Mouse (Mus musculus): ENCODE results near the gene Ranbp17.
A peak's percentile ranks its signal among the peaks of the same experiment; 100 is the strongest.

Gene Ranbp17

DNA sequence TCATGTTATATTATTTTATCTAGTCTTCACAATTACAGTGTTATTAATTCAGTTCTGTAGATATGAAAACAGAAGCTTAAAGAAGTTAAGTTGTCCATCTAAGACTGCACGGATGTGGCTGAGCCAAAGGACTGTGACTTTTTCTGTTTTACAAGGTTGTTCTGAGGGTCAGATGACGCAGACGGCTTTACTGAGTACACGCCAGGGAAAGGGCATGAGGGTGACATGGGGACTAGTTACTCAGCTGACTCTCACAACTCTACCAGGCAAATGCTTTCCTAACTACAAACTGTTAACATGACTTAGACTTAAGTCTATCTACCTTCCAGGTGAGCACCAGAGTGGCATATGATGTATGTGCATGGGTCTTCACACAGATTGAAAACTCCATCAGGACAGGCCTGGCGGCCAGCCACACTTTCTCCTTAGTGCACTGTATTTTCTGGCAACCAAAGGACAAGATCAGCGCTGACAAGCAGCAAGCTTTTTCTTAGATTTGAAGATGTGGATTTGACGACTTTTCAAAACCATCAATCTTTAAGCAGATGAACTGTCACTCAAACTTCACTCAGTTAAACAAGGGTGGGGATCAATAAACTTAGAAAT, 194.4 kb downstream of the Ranbp17 start:
- no peak for TF ChIP-seq CTCF (conservative IDR thresholded peaks at IDR 0.05; ENCODE audit: low read length)
- no peak for TF ChIP-seq NANOG (IDR thresholded peaks at IDR 0.05; ENCODE audit: borderline replicate concordance, low read length)
- TF ChIP-seq POU5F1 (IDR thresholded peaks at IDR 0.05; ENCODE audit: borderline replicate concordance, low read length) = no peak
- Histone ChIP-seq H3K4me3 (replicated peaks; ENCODE audit: low read length) (no peak overlapping the region), H3K9me3 (ENCODE audit: low read length) (no peaks in the 10 kb centered on the region), H3K27me3 (ENCODE audit: insufficient read depth, low read length) (no peaks in the 10 kb centered on the region), H3K4me1 (replicated peaks; ENCODE audit: low read depth, low read length) (no peaks in the 10 kb centered on the region), H3K36me3 (ENCODE audit: insufficient read depth, low read length) (peaks cover 65% of the 10 kb centered on the region)

DNA sequence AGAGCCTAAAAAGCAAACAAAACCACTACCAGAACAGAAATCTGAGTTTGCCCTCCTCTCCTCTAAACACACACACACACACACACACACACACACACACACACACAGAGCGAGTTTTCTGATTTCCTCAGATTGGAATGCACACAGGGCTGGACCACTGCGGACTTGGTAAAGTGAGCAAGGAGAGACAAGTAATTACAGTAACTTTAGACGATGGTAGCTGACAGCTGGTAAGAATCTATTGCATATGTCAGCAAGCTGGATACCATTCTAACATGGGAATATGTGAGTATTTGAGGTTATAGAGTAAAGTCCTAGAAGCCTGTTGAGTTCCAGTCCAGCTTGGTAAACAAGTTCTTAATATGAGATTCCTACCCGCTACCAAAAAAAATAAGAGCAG, 204.0 kb downstream of the Ranbp17 start:
- Histone ChIP-seq H3K4me1 (replicated peaks; ENCODE audit: low read depth, low read length) (no peaks in the 10 kb centered on the region), H3K4me3 (replicated peaks; ENCODE audit: low read length) (no peak overlapping the region), H3K27me3 (ENCODE audit: insufficient read depth, low read length) (no peaks in the 10 kb centered on the region), H3K36me3 (ENCODE audit: insufficient read depth, low read length) (peaks cover 29% of the 10 kb centered on the region), H3K9me3 (ENCODE audit: low read length) (no peaks in the 10 kb centered on the region)
- TF ChIP-seq POU5F1 (IDR thresholded peaks at IDR 0.05; ENCODE audit: borderline replicate concordance, low read length) = no peak
- no peak for TF ChIP-seq NANOG (IDR thresholded peaks at IDR 0.05; ENCODE audit: borderline replicate concordance, low read length)
- TF ChIP-seq CTCF (conservative IDR thresholded peaks at IDR 0.05; ENCODE audit: low read length) = no peak

- H3K36me3 ChIP-seq (ENCODE audit: insufficient read depth, low read length) = peaks cover 43% of the 10 kb centered on the region
- no peaks in the 10 kb centered on the region for H3K9me3 ChIP-seq (ENCODE audit: low read length)
- no peaks in the 10 kb centered on the region for H3K4me1 ChIP-seq (replicated peaks; ENCODE audit: low read depth, low read length)
- no peak for TF ChIP-seq NANOG (IDR thresholded peaks at IDR 0.05; ENCODE audit: borderline replicate concordance, low read length)
- TF ChIP-seq POU5F1 (IDR thresholded peaks at IDR 0.05; ENCODE audit: borderline replicate concordance, low read length) = no peak
- TF ChIP-seq CTCF (conservative IDR thresholded peaks at IDR 0.05; ENCODE audit: low read length) = no peak
- no peak overlapping the region for H3K4me3 ChIP-seq (replicated peaks; ENCODE audit: low read length)
- H3K27me3 ChIP-seq (ENCODE audit: insufficient read depth, low read length) = no peaks in the 10 kb centered on the region
Observed at GRCm38 (mm10) chr11:33300859-33301258, 212.7 kb downstream of the Ranbp17 start.

GRCm38 (mm10) chr11:33299371-33299770, 214.2 kb downstream of the Ranbp17 start:
- no peak overlapping the region for H3K4me3 ChIP-seq (replicated peaks; ENCODE audit: low read length)
- TF ChIP-seq CTCF (conservative IDR thresholded peaks at IDR 0.05; ENCODE audit: low read length) (no peak), NANOG (IDR thresholded peaks at IDR 0.05; ENCODE audit: borderline replicate concordance, low read length) (no peak), POU5F1 (IDR thresholded peaks at IDR 0.05; ENCODE audit: borderline replicate concordance, low read length) (no peak)
- no peaks in the 10 kb centered on the region for H3K27me3 ChIP-seq (ENCODE audit: insufficient read depth, low read length)
- peaks cover 45% of the 10 kb centered on the region for H3K36me3 ChIP-seq (ENCODE audit: insufficient read depth, low read length)
- no peaks in the 10 kb centered on the region for H3K9me3 ChIP-seq (ENCODE audit: low read length)
- no peaks in the 10 kb centered on the region for H3K4me1 ChIP-seq (replicated peaks; ENCODE audit: low read depth, low read length)

GRCm38 (mm10) chr11:33297121-33297520, 216.4 kb downstream of the Ranbp17 start:
- Histone ChIP-seq H3K27me3 (ENCODE audit: insufficient read depth, low read length) (no peaks in the 10 kb centered on the region), H3K36me3 (ENCODE audit: insufficient read depth, low read length) (peaks cover 53% of the 10 kb centered on the region), H3K4me1 (replicated peaks; ENCODE audit: low read depth, low read length) (no peaks in the 10 kb centered on the region), H3K9me3 (ENCODE audit: low read length) (no peaks in the 10 kb centered on the region), H3K4me3 (replicated peaks; ENCODE audit: low read length) (no peak overlapping the region)
- no peak for TF ChIP-seq CTCF (conservative IDR thresholded peaks at IDR 0.05; ENCODE audit: low read length)
- no peak for TF ChIP-seq NANOG (IDR thresholded peaks at IDR 0.05; ENCODE audit: borderline replicate concordance, low read length)
- no peak for TF ChIP-seq POU5F1 (IDR thresholded peaks at IDR 0.05; ENCODE audit: borderline replicate concordance, low read length)

DNA sequence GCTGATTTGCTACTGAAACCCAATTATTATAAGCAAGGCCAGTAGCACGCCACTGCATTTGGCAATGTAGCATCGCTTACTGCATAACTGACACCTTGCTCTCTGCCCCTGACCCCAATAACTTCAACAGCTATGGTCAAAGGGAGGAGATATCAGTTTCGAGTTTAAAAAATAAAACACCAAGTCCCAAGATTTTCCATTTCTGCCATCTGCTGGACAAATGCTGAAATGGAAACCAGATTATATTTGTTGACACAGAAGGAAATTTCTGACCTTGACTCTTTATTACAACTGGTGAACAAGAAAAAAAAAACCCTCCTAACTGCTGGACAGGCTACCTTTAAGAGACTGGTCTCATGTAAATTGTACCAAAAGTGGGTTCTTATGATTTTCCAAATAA, 218.1 kb downstream of the Ranbp17 start:
- Histone ChIP-seq H3K4me1 (replicated peaks; ENCODE audit: low read depth, low read length) (no peaks in the 10 kb centered on the region), H3K27me3 (ENCODE audit: insufficient read depth, low read length) (no peaks in the 10 kb centered on the region), H3K9me3 (ENCODE audit: low read length) (no peaks in the 10 kb centered on the region), H3K4me3 (replicated peaks; ENCODE audit: low read length) (no peak overlapping the region), H3K36me3 (ENCODE audit: insufficient read depth, low read length) (peaks cover 56% of the 10 kb centered on the region)
- TF ChIP-seq POU5F1 (IDR thresholded peaks at IDR 0.05; ENCODE audit: borderline replicate concordance, low read length) (no peak), CTCF (conservative IDR thresholded peaks at IDR 0.05; ENCODE audit: low read length) (peak; percentile 40)

DNA sequence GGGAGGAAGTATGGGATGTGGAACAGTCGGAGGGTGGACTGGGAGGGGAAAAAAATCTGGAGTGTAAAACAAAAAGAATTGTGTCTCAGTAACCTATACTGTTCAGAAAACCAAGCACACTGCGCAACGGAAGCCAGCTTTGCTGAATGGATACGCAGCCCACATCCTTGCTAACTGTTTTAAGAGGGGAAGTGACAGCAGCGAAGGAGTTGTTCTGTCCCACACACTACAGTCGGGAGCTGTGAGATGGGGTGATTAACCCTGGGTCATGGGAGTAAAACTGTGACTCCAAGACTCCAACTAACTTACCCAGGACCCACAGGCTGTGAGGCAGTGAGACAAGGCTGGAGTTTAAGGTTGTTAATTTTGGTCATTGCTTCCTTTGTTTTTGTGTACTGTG, 219.5 kb downstream of the Ranbp17 start:
- no peak overlapping the region for H3K4me3 ChIP-seq (replicated peaks; ENCODE audit: low read length)
- no peak for TF ChIP-seq NANOG (IDR thresholded peaks at IDR 0.05; ENCODE audit: borderline replicate concordance, low read length)
- no peaks in the 10 kb centered on the region for H3K27me3 ChIP-seq (ENCODE audit: insufficient read depth, low read length)
- peaks cover 55% of the 10 kb centered on the region for H3K36me3 ChIP-seq (ENCODE audit: insufficient read depth, low read length)
- no peaks in the 10 kb centered on the region for H3K9me3 ChIP-seq (ENCODE audit: low read length)
- H3K4me1 ChIP-seq (replicated peaks; ENCODE audit: low read depth, low read length) = no peaks in the 10 kb centered on the region

- TF ChIP-seq CTCF (conservative IDR thresholded peaks at IDR 0.05; ENCODE audit: low read length) (no peak), POU5F1 (IDR thresholded peaks at IDR 0.05; ENCODE audit: borderline replicate concordance, low read length) (no peak), NANOG (IDR thresholded peaks at IDR 0.05; ENCODE audit: borderline replicate concordance, low read length) (no peak)
- Histone ChIP-seq H3K4me3 (replicated peaks; ENCODE audit: low read length) (no peak overlapping the region), H3K27me3 (ENCODE audit: insufficient read depth, low read length) (no peaks in the 10 kb centered on the region), H3K36me3 (ENCODE audit: insufficient read depth, low read length) (peaks cover 70% of the 10 kb centered on the region), H3K9me3 (ENCODE audit: low read length) (no peaks in the 10 kb centered on the region), H3K4me1 (replicated peaks; ENCODE audit: low read depth, low read length) (peaks cover 8% of the 10 kb centered on the region)
Observed at GRCm38 (mm10) chr11:33278571-33278970, 235.0 kb downstream of the Ranbp17 start.

DNA sequence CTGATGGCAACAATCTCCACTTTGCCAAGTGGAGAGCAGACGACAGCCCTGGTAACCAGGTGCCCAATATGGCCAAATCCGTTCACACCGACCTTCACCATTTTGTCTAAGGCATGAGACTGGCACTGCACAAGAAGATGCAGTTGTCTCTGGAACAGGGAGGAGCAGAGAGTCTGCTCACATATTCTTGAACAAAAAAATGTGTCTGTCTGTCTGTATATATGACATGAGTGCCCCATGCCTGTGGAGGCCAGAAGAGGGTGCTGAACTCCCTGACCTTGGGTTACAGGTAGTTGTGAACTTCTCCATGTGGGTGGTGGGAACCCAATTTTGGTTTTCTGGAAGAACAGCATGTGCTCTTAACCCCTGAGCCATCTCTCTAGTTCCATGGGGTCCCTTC, 236.9 kb downstream of the Ranbp17 start, which contains the start of gene Gm12117:
TSS of gene Gm12117 (minus strand) at position 101 of the 400 bp plus-strand sequence.
- Histone ChIP-seq H3K36me3 (ENCODE audit: insufficient read depth, low read length) (peaks cover 73% of the 10 kb centered on the region), H3K9me3 (ENCODE audit: low read length) (no peaks in the 10 kb centered on the region), H3K4me1 (replicated peaks; ENCODE audit: low read depth, low read length) (peaks cover 8% of the 10 kb centered on the region), H3K27me3 (ENCODE audit: insufficient read depth, low read length) (no peaks in the 10 kb centered on the region), H3K4me3 (replicated peaks; ENCODE audit: low read length) (no peak within 1 kb of the TSS)
- TF ChIP-seq POU5F1 (IDR thresholded peaks at IDR 0.05; ENCODE audit: borderline replicate concordance, low read length) (no peak), CTCF (conservative IDR thresholded peaks at IDR 0.05; ENCODE audit: low read length) (no peak), NANOG (IDR thresholded peaks at IDR 0.05; ENCODE audit: borderline replicate concordance, low read length) (no peak)

All from E14TG2a.4 (cell line).